Mouse (Mus musculus): ENCODE data around the gene Senp3. TPM values are rescaled to one million over a fixed set of nuclear protein-coding genes. Genes with fewer than 3 reads are reported as not detected.

Gene Senp3
- 94.6 TPM for polyA plus RNA-seq (2014; fragmentation: Illumina TruSeq; extraction: RNeasy Lipid Tissue Mini Kit (QIAGEN cat#74804); ENCODE audit: low read depth, low replicate concordance)

GRCm38 (mm10) chr11:69681314-69682208, at the start of gene Senp3:
TSS of gene Senp3 (minus strand) at chr11:69682084.

GRCm38 (mm10) chr11:69695361-69696181, 13.7 kb upstream of the Senp3 start, which contains the start of the genes Tnfsf12 and Tnfsfm13:
TSS of gene Tnfsf12 (minus strand) at chr11:69695849.
TSS of gene Tnfsfm13 (minus strand) at chr11:69696098.

GRCm38 (mm10) chr11:69685526-69686148, 3.8 kb upstream of the Senp3 start, which contains the start of gene Tnfsf13:
TSS of gene Tnfsf13 (minus strand) at chr11:69685784.

GRCm38 (mm10) chr11:69672211-69672706, 9.6 kb downstream of the Senp3 start, which contains the start of gene Eif4a1:
TSS of gene Eif4a1 (minus strand) at chr11:69672423.

DNA sequence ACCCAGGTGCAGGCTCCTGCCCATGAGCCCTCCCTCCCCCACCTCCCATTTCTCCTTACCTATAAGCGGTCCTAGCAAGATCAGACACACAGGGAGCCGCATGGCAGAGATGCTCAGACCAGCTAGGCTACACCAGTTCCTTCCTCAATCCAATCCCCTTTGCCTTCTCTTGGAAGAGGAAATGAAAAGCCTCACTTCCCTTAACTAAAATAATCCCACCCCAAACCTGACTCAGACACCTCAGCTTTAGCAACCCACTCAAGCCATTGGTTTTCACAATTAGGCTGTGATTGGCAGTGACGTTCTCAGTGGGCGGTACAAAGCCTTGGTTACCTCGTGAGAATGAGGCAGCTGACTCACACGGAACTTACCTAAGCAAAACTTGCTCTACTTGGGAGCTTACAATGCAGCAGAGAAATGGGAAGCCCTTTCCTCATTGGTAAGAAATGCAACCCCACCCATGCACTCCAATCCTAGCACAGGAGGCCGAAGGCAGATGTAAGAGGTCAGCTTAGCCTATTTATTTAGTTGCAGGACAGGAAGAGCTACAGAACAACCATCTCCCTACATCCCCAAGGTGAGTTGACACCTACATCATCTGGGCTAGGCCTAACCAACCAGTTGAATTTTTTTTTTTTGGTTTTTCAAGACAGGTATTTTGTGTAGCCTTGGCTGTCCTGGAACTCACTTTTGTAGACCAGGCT, 15.8 kb downstream of the Senp3 start, which contains the start of gene Cd68:
Gene Cd68, minus strand, starts transcription at position 193 of the 704 bp plus-strand sequence.

DNA sequence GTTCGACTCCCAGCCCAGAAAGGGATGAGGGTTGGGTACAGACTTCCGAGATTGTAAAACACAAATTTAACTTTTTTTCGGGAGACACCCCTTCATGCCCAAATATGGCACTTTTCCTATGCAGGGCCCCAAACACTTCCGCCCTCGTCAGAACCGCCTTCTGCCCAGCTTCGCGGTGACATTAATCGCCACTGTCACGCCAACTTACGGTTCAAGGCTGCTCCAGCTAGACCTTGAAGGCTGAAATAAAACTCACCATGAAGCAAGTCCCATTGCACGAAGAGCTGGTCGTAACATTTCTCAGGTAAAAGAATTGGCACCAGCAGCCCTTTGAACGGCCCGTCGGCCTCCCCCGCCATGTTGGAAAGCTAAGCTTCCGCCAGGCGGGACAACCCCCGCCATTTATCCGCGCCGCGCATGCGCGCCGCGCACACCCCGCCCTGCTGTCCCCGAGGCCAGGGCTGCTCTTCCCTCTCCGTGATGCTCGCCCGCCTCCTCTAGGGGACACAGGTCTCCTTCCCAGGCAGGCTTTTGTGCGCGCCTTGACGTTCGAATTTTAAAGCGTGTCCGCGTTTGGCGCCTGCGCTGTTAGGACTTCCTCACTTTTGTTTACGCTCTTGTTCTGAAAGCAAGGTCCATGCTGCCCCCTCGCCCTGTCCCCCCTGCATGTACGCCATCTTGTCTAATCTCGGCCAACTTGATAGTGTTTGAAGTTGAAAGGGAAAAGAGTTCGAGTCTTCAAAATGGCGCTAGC, 19.5 kb downstream of the Senp3 start, which contains the start of gene Mpdu1:
Gene Mpdu1, minus strand, starts transcription at position 430 of the 754 bp plus-strand sequence.

DNA sequence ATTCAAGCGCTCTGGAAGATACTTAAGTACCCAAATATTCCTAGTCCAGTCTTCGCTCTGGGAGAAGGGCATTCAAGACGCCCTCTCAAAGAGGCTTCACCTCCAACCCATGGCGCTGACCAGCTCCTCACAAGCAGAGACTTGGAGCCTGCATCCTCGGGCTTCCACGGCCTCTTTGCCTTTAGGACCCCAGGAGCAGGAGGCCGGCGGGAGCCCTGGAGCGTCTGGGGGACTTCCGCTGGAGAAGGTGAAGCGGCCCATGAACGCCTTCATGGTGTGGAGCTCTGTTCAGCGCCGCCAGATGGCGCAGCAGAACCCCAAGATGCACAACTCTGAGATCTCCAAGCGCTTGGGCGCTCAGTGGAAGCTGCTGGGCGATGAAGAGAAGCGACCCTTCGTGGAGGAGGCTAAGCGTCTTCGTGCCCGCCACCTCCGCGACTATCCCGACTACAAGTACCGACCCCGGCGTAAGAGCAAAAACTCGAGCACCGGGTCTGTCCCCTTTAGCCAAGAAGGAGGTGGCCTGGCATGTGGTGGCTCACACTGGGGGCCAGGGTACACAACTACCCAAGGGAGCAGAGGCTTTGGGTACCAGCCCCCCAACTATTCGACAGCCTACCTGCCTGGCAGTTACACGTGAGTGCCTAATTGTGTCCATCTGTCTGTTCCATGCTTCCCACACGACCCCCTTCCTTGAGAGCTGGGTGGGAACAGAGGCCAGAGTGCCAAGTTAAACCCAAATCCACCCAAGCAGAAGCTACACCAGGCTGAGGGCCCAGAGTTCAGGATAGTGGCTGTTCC, 26.4 kb downstream of the Senp3 start, which contains the start of gene Sox15:
Gene Sox15, plus strand, starts transcription at position 51 of the 801 bp plus-strand sequence.

GRCm38 (mm10) chr11:69632284-69633089, 49.4 kb downstream of the Senp3 start, which contains the start of gene Fxr2:
TSS of gene Fxr2 (plus strand) at chr11:69632990.

Other genes with a start within 250 kb of the Senp3 start
- 10.4 TPM for gene Dnah2, start 133.0 kb downstream of the Senp3 start, polyA plus RNA-seq (2014; fragmentation: Illumina TruSeq; extraction: RNeasy Lipid Tissue Mini Kit (QIAGEN cat#74804); ENCODE audit: low read depth, low replicate concordance)
- 0.48 TPM for gene Efnb3, start 121.9 kb downstream of the Senp3 start, polyA plus RNA-seq (2014; fragmentation: Illumina TruSeq; extraction: RNeasy Lipid Tissue Mini Kit (QIAGEN cat#74804); ENCODE audit: low read depth, low replicate concordance)
- 1.1 TPM for gene Wrap53, start 101.8 kb downstream of the Senp3 start, polyA plus RNA-seq (2014; fragmentation: Illumina TruSeq; extraction: RNeasy Lipid Tissue Mini Kit (QIAGEN cat#74804); ENCODE audit: low read depth, low replicate concordance)
- 2.5 TPM for gene Trp53, start 101.7 kb downstream of the Senp3 start, polyA plus RNA-seq (2014; fragmentation: Illumina TruSeq; extraction: RNeasy Lipid Tissue Mini Kit (QIAGEN cat#74804); ENCODE audit: low read depth, low replicate concordance)
- 23.7 TPM for gene Atp1b2, start 76.1 kb downstream of the Senp3 start, polyA plus RNA-seq (2014; fragmentation: Illumina TruSeq; extraction: RNeasy Lipid Tissue Mini Kit (QIAGEN cat#74804); ENCODE audit: low read depth, low replicate concordance)
- gene Shbg, start 64.2 kb downstream of the Senp3 start, polyA plus RNA-seq (2014; fragmentation: Illumina TruSeq; extraction: RNeasy Lipid Tissue Mini Kit (QIAGEN cat#74804); ENCODE audit: low read depth, low replicate concordance) = 2.6 TPM
- 6.7 TPM for gene Sat2, start 60.1 kb downstream of the Senp3 start, polyA plus RNA-seq (2014; fragmentation: Illumina TruSeq; extraction: RNeasy Lipid Tissue Mini Kit (QIAGEN cat#74804); ENCODE audit: low read depth, low replicate concordance)
- gene Fxr2, start 49.1 kb downstream of the Senp3 start, polyA plus RNA-seq (2014; fragmentation: Illumina TruSeq; extraction: RNeasy Lipid Tissue Mini Kit (QIAGEN cat#74804); ENCODE audit: low read depth, low replicate concordance) = 16.0 TPM
- not detected for gene Sox15, start 26.8 kb downstream of the Senp3 start, polyA plus RNA-seq (2014; fragmentation: Illumina TruSeq; extraction: RNeasy Lipid Tissue Mini Kit (QIAGEN cat#74804); ENCODE audit: low read depth, low replicate concordance)
- gene Mpdu1, start 19.4 kb downstream of the Senp3 start, polyA plus RNA-seq (2014; fragmentation: Illumina TruSeq; extraction: RNeasy Lipid Tissue Mini Kit (QIAGEN cat#74804); ENCODE audit: low read depth, low replicate concordance) = 8.7 TPM
- gene Cd68, start 15.9 kb downstream of the Senp3 start, polyA plus RNA-seq (2014; fragmentation: Illumina TruSeq; extraction: RNeasy Lipid Tissue Mini Kit (QIAGEN cat#74804); ENCODE audit: low read depth, low replicate concordance) = 0.91 TPM
- 265 TPM for gene Eif4a1, start 9.7 kb downstream of the Senp3 start, polyA plus RNA-seq (2014; fragmentation: Illumina TruSeq; extraction: RNeasy Lipid Tissue Mini Kit (QIAGEN cat#74804); ENCODE audit: low read depth, low replicate concordance)
- gene Tnfsf13, start 3.7 kb upstream of the Senp3 start, polyA plus RNA-seq (2014; fragmentation: Illumina TruSeq; extraction: RNeasy Lipid Tissue Mini Kit (QIAGEN cat#74804); ENCODE audit: low read depth, low replicate concordance) = 3.8 TPM
- gene Tnfsf12, start 13.8 kb upstream of the Senp3 start, polyA plus RNA-seq (2014; fragmentation: Illumina TruSeq; extraction: RNeasy Lipid Tissue Mini Kit (QIAGEN cat#74804); ENCODE audit: low read depth, low replicate concordance) = 0.20 TPM
- 1.7 TPM for gene Tnfsfm13, start 14.0 kb upstream of the Senp3 start, polyA plus RNA-seq (2014; fragmentation: Illumina TruSeq; extraction: RNeasy Lipid Tissue Mini Kit (QIAGEN cat#74804); ENCODE audit: low read depth, low replicate concordance)
- 43.5 TPM for gene Polr2a, start 76.6 kb upstream of the Senp3 start, polyA plus RNA-seq (2014; fragmentation: Illumina TruSeq; extraction: RNeasy Lipid Tissue Mini Kit (QIAGEN cat#74804); ENCODE audit: low read depth, low replicate concordance)
- 33.7 TPM for gene Slc35g3, start 79.9 kb upstream of the Senp3 start, polyA plus RNA-seq (2014; fragmentation: Illumina TruSeq; extraction: RNeasy Lipid Tissue Mini Kit (QIAGEN cat#74804); ENCODE audit: low read depth, low replicate concordance)
- gene Zbtb4, start 83.8 kb upstream of the Senp3 start, polyA plus RNA-seq (2014; fragmentation: Illumina TruSeq; extraction: RNeasy Lipid Tissue Mini Kit (QIAGEN cat#74804); ENCODE audit: low read depth, low replicate concordance) = 3.6 TPM
- 0.24 TPM for gene Chrnb1, start 113.9 kb upstream of the Senp3 start, polyA plus RNA-seq (2014; fragmentation: Illumina TruSeq; extraction: RNeasy Lipid Tissue Mini Kit (QIAGEN cat#74804); ENCODE audit: low read depth, low replicate concordance)
- 3.7 TPM for gene Fgf11, start 119.8 kb upstream of the Senp3 start, polyA plus RNA-seq (2014; fragmentation: Illumina TruSeq; extraction: RNeasy Lipid Tissue Mini Kit (QIAGEN cat#74804); ENCODE audit: low read depth, low replicate concordance)
- not detected for gene Tmem102, start 123.5 kb upstream of the Senp3 start, polyA plus RNA-seq (2014; fragmentation: Illumina TruSeq; extraction: RNeasy Lipid Tissue Mini Kit (QIAGEN cat#74804); ENCODE audit: low read depth, low replicate concordance)
- 131 TPM for gene Gm39566, start 133.2 kb upstream of the Senp3 start, polyA plus RNA-seq (2014; fragmentation: Illumina TruSeq; extraction: RNeasy Lipid Tissue Mini Kit (QIAGEN cat#74804); ENCODE audit: low read depth, low replicate concordance)
- gene Spem2, start 136.4 kb upstream of the Senp3 start, polyA plus RNA-seq (2014; fragmentation: Illumina TruSeq; extraction: RNeasy Lipid Tissue Mini Kit (QIAGEN cat#74804); ENCODE audit: low read depth, low replicate concordance) = 15.9 TPM
- 145 TPM for gene Spem1, start 140.1 kb upstream of the Senp3 start, polyA plus RNA-seq (2014; fragmentation: Illumina TruSeq; extraction: RNeasy Lipid Tissue Mini Kit (QIAGEN cat#74804); ENCODE audit: low read depth, low replicate concordance)
- 0.17 TPM for gene Nlgn2, start 155.7 kb upstream of the Senp3 start, polyA plus RNA-seq (2014; fragmentation: Illumina TruSeq; extraction: RNeasy Lipid Tissue Mini Kit (QIAGEN cat#74804); ENCODE audit: low read depth, low replicate concordance)
- gene Tmem256, start 156.4 kb upstream of the Senp3 start, polyA plus RNA-seq (2014; fragmentation: Illumina TruSeq; extraction: RNeasy Lipid Tissue Mini Kit (QIAGEN cat#74804); ENCODE audit: low read depth, low replicate concordance) = 4.6 TPM
- 0.28 TPM for gene Plscr3, start 164.3 kb upstream of the Senp3 start, polyA plus RNA-seq (2014; fragmentation: Illumina TruSeq; extraction: RNeasy Lipid Tissue Mini Kit (QIAGEN cat#74804); ENCODE audit: low read depth, low replicate concordance)
- gene Tnk1, start 176.6 kb upstream of the Senp3 start, polyA plus RNA-seq (2014; fragmentation: Illumina TruSeq; extraction: RNeasy Lipid Tissue Mini Kit (QIAGEN cat#74804); ENCODE audit: low read depth, low replicate concordance) = 0.07 TPM
- gene Tmem95, start 195.9 kb upstream of the Senp3 start, polyA plus RNA-seq (2014; fragmentation: Illumina TruSeq; extraction: RNeasy Lipid Tissue Mini Kit (QIAGEN cat#74804); ENCODE audit: low read depth, low replicate concordance) = 8.3 TPM
- 0.22 TPM for gene Kctd11, start 199.3 kb upstream of the Senp3 start, polyA plus RNA-seq (2014; fragmentation: Illumina TruSeq; extraction: RNeasy Lipid Tissue Mini Kit (QIAGEN cat#74804); ENCODE audit: low read depth, low replicate concordance)
- 1.7 TPM for gene Acap1, start 213.5 kb upstream of the Senp3 start, polyA plus RNA-seq (2014; fragmentation: Illumina TruSeq; extraction: RNeasy Lipid Tissue Mini Kit (QIAGEN cat#74804); ENCODE audit: low read depth, low replicate concordance)
- 291 TPM for gene 2810408A11Rik, start 218.9 kb upstream of the Senp3 start, polyA plus RNA-seq (2014; fragmentation: Illumina TruSeq; extraction: RNeasy Lipid Tissue Mini Kit (QIAGEN cat#74804); ENCODE audit: low read depth, low replicate concordance)
- 5.5 TPM for gene Neurl4, start 219.0 kb upstream of the Senp3 start, polyA plus RNA-seq (2014; fragmentation: Illumina TruSeq; extraction: RNeasy Lipid Tissue Mini Kit (QIAGEN cat#74804); ENCODE audit: low read depth, low replicate concordance)
- 66.3 TPM for gene Gps2, start 231.8 kb upstream of the Senp3 start, polyA plus RNA-seq (2014; fragmentation: Illumina TruSeq; extraction: RNeasy Lipid Tissue Mini Kit (QIAGEN cat#74804); ENCODE audit: low read depth, low replicate concordance)
- gene Eif5a, start 239.9 kb upstream of the Senp3 start, polyA plus RNA-seq (2014; fragmentation: Illumina TruSeq; extraction: RNeasy Lipid Tissue Mini Kit (QIAGEN cat#74804); ENCODE audit: low read depth, low replicate concordance) = 247 TPM

Data from testis, adult 10 weeks (tissue).